Mouse (Mus musculus) CH12.LX (cell line): ENCODE results near the gene Hmox1. TPM values are rescaled to one million over a fixed set of nuclear protein-coding genes. Genes with fewer than 3 reads are reported as not detected.

Source experiments
- DNase-seq: peaks from one replicate; pipeline ENCODE4 v3.0.0-alpha.2; 2013; ENCODE audit errors: extremely low read depth
- H3K27ac ChIP-seq: 2 replicates; pipeline ENCODE4 v1.5.1; 2012; ENCODE audit warnings: low read depth, mild to moderate bottlenecking, control low read depth, moderate library complexity; ENCODE audit not compliant: insufficient read depth
- H3K27me3 ChIP-seq: replicated peaks from 2 replicates; pipeline ENCODE3; 2012; ENCODE audit warnings: inconsistent platforms
- H3K36me3 ChIP-seq, 2 experiments: replicated peaks in 1 of 2; 2 replicates each; pipeline versions ENCODE3 to v1.6.1; 2012; ENCODE audit warnings: inconsistent platforms in 1 of 2, low read length in 1 of 2, mild to moderate bottlenecking in 1 of 2, mixed read lengths in 1 of 2, moderate library complexity in 1 of 2; ENCODE audit not compliant: control insufficient read depth in 1 of 2, insufficient read depth in 1 of 2
- H3K4me1 ChIP-seq, 2 experiments: 2 replicates each; pipeline ENCODE4 v1.6.1; 2012; ENCODE audit warnings: inconsistent platforms in 1 of 2, moderate library complexity in 1 of 2; ENCODE audit not compliant: insufficient read depth in 2 of 2, control insufficient read depth in 1 of 2
- H3K4me2 ChIP-seq: 2 replicates; pipeline ENCODE4 v1.6.1; 2012; ENCODE audit warnings: low read depth, mild to moderate bottlenecking, control low read depth; ENCODE audit not compliant: poor library complexity, insufficient read depth, severe bottlenecking
- H3K4me3 ChIP-seq, 3 experiments: fragments of 150-350 bp in 1 of 3; sonication (generic) in 1 of 3; replicated peaks in 1 of 3; 2 replicates each; pipeline versions ENCODE3 to v1.5.1; 2011 to 2012; ENCODE audit warnings: low read depth in 2 of 3, low read length in 2 of 3, mild to moderate bottlenecking in 2 of 3, moderate library complexity in 2 of 3, control low read depth in 1 of 3, improper control_type of control experiment in 1 of 3, inconsistent platforms in 1 of 3, mixed read lengths in 1 of 3; ENCODE audit not compliant: poor library complexity in 1 of 3
- H3K79me2 ChIP-seq: replicated peaks from 2 replicates; pipeline ENCODE4 v1.6.1; 2012; ENCODE audit warnings: mild to moderate bottlenecking, moderate library complexity; ENCODE audit not compliant: control insufficient read depth, poor library complexity, insufficient read depth, severe bottlenecking; ENCODE audit errors: extremely low read depth
- H3K9ac ChIP-seq: 2 replicates; pipeline ENCODE4 v1.6.1; 2012; ENCODE audit warnings: low read depth, mild to moderate bottlenecking, control low read depth, moderate library complexity; ENCODE audit not compliant: insufficient read depth
- H3K9me3 ChIP-seq: replicated peaks from 2 replicates; pipeline ENCODE3; 2012; ENCODE audit warnings: low read length, inconsistent platforms, mixed read lengths
- BHLHE40 ChIP-seq: IDR thresholded peaks from 2 replicates; pipeline ENCODE4 v1.6.1; 2011; ENCODE audit warnings: mild to moderate bottlenecking, low read depth, low read length, improper control_type of control experiment
- CHD1 ChIP-seq: IDR thresholded peaks from 2 replicates; pipeline ENCODE4 v1.6.1; 2012; ENCODE audit warnings: low read depth, low read length, improper control_type of control experiment, inconsistent platforms
- CTCF ChIP-seq, 2 experiments: IDR thresholded peaks in 1 of 2; conservative IDR thresholded peaks in 1 of 2; 2 replicates each; pipeline ENCODE4 v1.5.1; 2011 to 2012; ENCODE audit warnings: low read depth in 2 of 2, low read length in 2 of 2, improper control_type of control experiment in 1 of 2, inconsistent platforms in 1 of 2, mild to moderate bottlenecking in 1 of 2, moderate library complexity in 1 of 2
- E2F4 ChIP-seq: IDR thresholded peaks from 2 replicates; pipeline ENCODE4 v1.6.1; 2011; ENCODE audit warnings: low read depth, low read length, improper control_type of control experiment; ENCODE audit not compliant: insufficient replicate concordance
- ELF1 ChIP-seq: IDR thresholded peaks from 2 replicates; pipeline ENCODE4 v1.6.1; 2014; ENCODE audit warnings: low read depth, mild to moderate bottlenecking, inconsistent platforms, low read length, improper control_type of control experiment
- EP300 ChIP-seq: IDR thresholded peaks from 2 replicates; pipeline ENCODE4 v1.6.1; 2011; ENCODE audit warnings: low read length, improper control_type of control experiment
- HCFC1 ChIP-seq: IDR thresholded peaks from 2 replicates; pipeline ENCODE4 v1.6.1; 2012; ENCODE audit warnings: low read depth, mild to moderate bottlenecking, inconsistent platforms, low read length, improper control_type of control experiment
- IRF4 ChIP-seq: IDR thresholded peaks from 2 replicates; pipeline ENCODE4 v1.6.1; 2014; ENCODE audit warnings: low read depth, mild to moderate bottlenecking, inconsistent platforms, low read length, improper control_type of control experiment
- JUN ChIP-seq: IDR thresholded peaks from 2 replicates; pipeline ENCODE4 v1.6.1; 2011; ENCODE audit warnings: low read depth, mild to moderate bottlenecking, low read length, improper control_type of control experiment, moderate library complexity; ENCODE audit not compliant: insufficient read depth
- JUND ChIP-seq: conservative IDR thresholded peaks from 2 replicates; pipeline ENCODE4 v1.6.1; 2011; ENCODE audit warnings: low read depth, low read length, improper control_type of control experiment
- MAX ChIP-seq: IDR thresholded peaks from 2 replicates; pipeline ENCODE4 v1.6.1; 2011; ENCODE audit warnings: low read length, improper control_type of control experiment
- MAZ ChIP-seq: IDR thresholded peaks from 2 replicates; pipeline ENCODE4 v1.6.1; 2012; ENCODE audit warnings: low read depth, mild to moderate bottlenecking, inconsistent platforms, low read length, improper control_type of control experiment, moderate library complexity
- MXI1 ChIP-seq: IDR thresholded peaks from 2 replicates; pipeline ENCODE4 v1.6.1; 2011; ENCODE audit warnings: mild to moderate bottlenecking, low read depth, low read length, improper control_type of control experiment
- MYC ChIP-seq: IDR thresholded peaks from 2 replicates; pipeline ENCODE4 v1.6.1; 2011; ENCODE audit warnings: low read depth, mild to moderate bottlenecking, improper control_type of control experiment, low read length
- NELFE ChIP-seq: IDR thresholded peaks from 2 replicates; pipeline ENCODE4 v1.6.1; 2011; ENCODE audit warnings: low read depth, low read length, improper control_type of control experiment
- NRF1 ChIP-seq: IDR thresholded peaks from 2 replicates; pipeline ENCODE4 v1.6.1; 2014; ENCODE audit warnings: low read depth, mild to moderate bottlenecking, inconsistent platforms, low read length, improper control_type of control experiment, moderate library complexity
- RAD21 ChIP-seq: IDR thresholded peaks from 2 replicates; pipeline ENCODE4 v1.6.1; 2011; ENCODE audit warnings: low read depth, mild to moderate bottlenecking, low read length, improper control_type of control experiment, moderate library complexity
- SIN3A ChIP-seq: IDR thresholded peaks from 2 replicates; pipeline ENCODE4 v1.6.1; 2012; ENCODE audit warnings: low read length, improper control_type of control experiment, inconsistent platforms
- SMC3 ChIP-seq: IDR thresholded peaks from 2 replicates; pipeline ENCODE4 v1.6.1; 2011; ENCODE audit warnings: low read depth, low read length, improper control_type of control experiment
- TCF12 ChIP-seq: IDR thresholded peaks from 2 replicates; pipeline ENCODE4 v1.6.1; 2014; ENCODE audit warnings: low read depth, mild to moderate bottlenecking, inconsistent platforms, low read length, improper control_type of control experiment
- ZC3H11A ChIP-seq: IDR thresholded peaks from 2 replicates; pipeline ENCODE4 v1.6.1; 2012; ENCODE audit warnings: low read depth, mild to moderate bottlenecking, inconsistent platforms, low read length, improper control_type of control experiment
- ZKSCAN1 ChIP-seq: IDR thresholded peaks from 2 replicates; pipeline ENCODE4 v1.6.1; 2012; ENCODE audit warnings: low read depth, inconsistent platforms, low read length, improper control_type of control experiment, borderline replicate concordance
- ZMIZ1 ChIP-seq: IDR thresholded peaks from 2 replicates; pipeline ENCODE4 v1.6.1; 2012; ENCODE audit warnings: low read depth, mild to moderate bottlenecking, inconsistent platforms, low read length, improper control_type of control experiment
- ZNF384 ChIP-seq: IDR thresholded peaks from 2 replicates; pipeline ENCODE4 v1.6.1; 2012; ENCODE audit warnings: low read depth, low read length, improper control_type of control experiment, inconsistent platforms
- dilution Hi-C: fragments of 300-500 bp; cut with MboI; formaldehyde crosslinking; loops from 2 replicates; pipeline ENCODE4 v1.14.3; 2020; ENCODE audit warnings: low sequenced_read_pairs; ENCODE audit not compliant: extremely low pct_unique_long_range_greater_than_20kb, extremely low pct_ligation_motif_present
- in situ Hi-C: fragments of 300-500 bp; cut with MboI; formaldehyde crosslinking; loops from 3 replicates; pipeline ENCODE4 v1.14.3; 2019; ENCODE audit warnings: low sequenced_read_pairs, low pct_ligation_motif_present, low pct_unique_long_range_greater_than_20kb, mixed read lengths
- polyA plus RNA-seq: library from polyadenylated mRNA; unstranded; fragments of >175 nt; gene quantifications from 2 replicates; pipeline ENCODE4 v1.2.1, GENCODE M21; 2012; ENCODE audit warnings: low read depth; ENCODE audit not compliant: insufficient read length
- total RNA-seq, 2 experiments: library from RNA; depleted of rRNA; stranded (reverse); fragments of 300-350 nt in 1 of 2; fragments of >200 nt in 1 of 2; gene quantifications; 2 replicates each; pipeline ENCODE4 v1.2.3; 2012 to 2014

Gene Hmox1
- total and polyA plus RNA-seq, 3 experiments = 39.7 to 92.2 (median 67.3) TPM

GRCm38 (mm10) chr8:75070297-75070696, 23.1 kb upstream of the Hmox1 start:
- no peak overlapping the region for H3K9ac ChIP-seq

GRCm38 (mm10) chr8:75071627-75072346, 21.6 kb upstream of the Hmox1 start:
- Histone ChIP-seq H3K27me3 (no peaks in the 10 kb centered on the region), H3K9me3 (no peaks in the 10 kb centered on the region), H3K4me3 (no peak overlapping the region), H3K4me1 (peaks cover 5 to 7% of the 10 kb centered on the region in 2 experiments), H3K27ac (no peak overlapping the region), H3K4me2 (no peak overlapping the region), H3K9ac (no peak overlapping the region), H3K36me3 (peaks cover 12 to 23% of the 10 kb centered on the region in 2 experiments), H3K79me2 (no peaks in the 10 kb centered on the region)
- in situ Hi-C loops (loop anchor here (5.0 kb wide), 1 partner anchor 36 kb away; the partner anchor contains the start of gene Mcm5), dilution Hi-C loops (no loop called here)
- TF ChIP-seq MXI1 (peak; percentile 86), BHLHE40 (peak; percentile 95), TCF12 (peak; percentile 34; the same call in 1 of the 2 replicates), NELFE (peak; percentile 49; the same call in 1 of the 2 replicates), RAD21 (peak; percentile 92), EP300 (no peak), JUN (no peak), MYC (peak; percentile 99), MAX (peak; percentile 96), SMC3 (peak; percentile 90), CTCF (conservative IDR thresholded peaks at IDR 0.05 in 1 of 2, IDR thresholded peaks at IDR 0.05 in 1 of 2; ENCODE audit: low read depth in 2 of 2, low read length in 2 of 2) (peak; percentile 53 to 94), E2F4 (no peak), IRF4 (peak; percentile 58; the same call in 1 of the 2 replicates), MAZ (no peak), NRF1 (peak; percentile 29; the same call in 1 of the 2 replicates), ZNF384 (no peak), ZKSCAN1 (no peak), ZC3H11A (peak; percentile 53), SIN3A (peak; percentile 77), HCFC1 (peak; percentile 17; the same call in 1 of the 2 replicates)
- DNase-seq = peak; percentile 81

More at GRCm38 (mm10) chr8:75070297-75070696, 23.1 kb upstream of the Hmox1 start:
- no peak for TF ChIP-seq CHD1
- no peak for TF ChIP-seq BHLHE40
- TF ChIP-seq JUND = no peak
- no peak for TF ChIP-seq TCF12
- no peak for TF ChIP-seq RAD21
- no peak for TF ChIP-seq ZMIZ1
- TF ChIP-seq ELF1 = no peak
- in situ Hi-C loops (loop anchor here (5.0 kb wide), 1 partner anchor 37 kb away; the partner anchor contains the start of gene Mcm5), dilution Hi-C loops (no loop called here)
- no peaks in the 10 kb centered on the region for H3K9me3 ChIP-seq
- no peak overlapping the region for H3K4me2 ChIP-seq
- H3K4me3 ChIP-seq = no peak overlapping the region
- no peaks in the 10 kb centered on the region for H3K79me2 ChIP-seq
- peaks cover 14 to 36% of the 10 kb centered on the region in 2 experiments for H3K36me3 ChIP-seq
- no peak overlapping the region for H3K27ac ChIP-seq
- no peaks in the 10 kb centered on the region for H3K27me3 ChIP-seq
- DNase-seq = no peak
- H3K4me1 ChIP-seq = peaks cover 5 to 7% of the 10 kb centered on the region in 2 experiments
